Mouse (Mus musculus): Measurements from ENCODE around the gene Ssr2. TPM values are rescaled to one million over a fixed set of nuclear protein-coding genes. Genes with fewer than 3 reads are reported as not detected.

Gene Ssr2
- polyA plus RNA-seq, 1 experiment, result 84.8 TPM

DNA sequence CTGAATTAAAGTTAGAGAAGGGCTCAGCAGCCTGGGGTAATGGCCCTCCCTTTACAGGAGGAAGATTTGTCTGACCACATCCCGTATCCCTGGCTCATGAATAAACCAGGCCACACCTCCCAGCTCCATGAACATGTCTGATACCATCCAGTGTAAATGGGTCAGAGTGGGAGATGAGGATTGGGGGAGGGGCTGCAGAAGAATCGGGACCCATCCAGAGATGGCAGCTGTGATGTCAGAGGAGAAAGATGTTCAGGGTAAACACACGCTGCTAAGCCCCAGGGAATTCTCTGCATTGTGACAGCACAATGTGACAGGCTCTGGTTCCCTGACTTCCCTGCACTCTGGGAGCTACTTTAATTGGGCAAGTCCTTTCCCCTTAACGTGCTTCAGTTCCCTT, 12.2 kb upstream of the Ssr2 start:
- 76% methylated on average over 4 of the region's 4 CpGs for WGBS
- no peak for TF ChIP-seq CTCF (IDR thresholded peaks at IDR 0.05; ENCODE audit: control insufficient read depth, insufficient read depth, low read length)
- no peak for TF ChIP-seq POLR2A (IDR thresholded peaks at IDR 0.05; ENCODE audit: borderline replicate concordance, control insufficient read depth, low read depth, low read length)
- Histone ChIP-seq H3K4me3 (replicated peaks; ENCODE audit: control insufficient read depth, low read depth, low read length) (no peak overlapping the region), H3K4me1 (ENCODE audit: control insufficient read depth, insufficient read depth, low read length) (peaks cover 2% of the 10 kb centered on the region), H3K27ac (ENCODE audit: control insufficient read depth, insufficient read depth, low read depth, low read length, poor library complexity) (no peak overlapping the region)

GRCm38 (mm10) chr3:88563966-88564365, 11.7 kb upstream of the Ssr2 start:
- Histone ChIP-seq H3K27ac (ENCODE audit: control insufficient read depth, insufficient read depth, low read depth, low read length, poor library complexity) (no peak overlapping the region), H3K4me3 (replicated peaks; ENCODE audit: control insufficient read depth, low read depth, low read length) (no peak overlapping the region), H3K4me1 (ENCODE audit: control insufficient read depth, insufficient read depth, low read length) (peaks cover 2% of the 10 kb centered on the region)
- WGBS, result 90% methylated on average over 7 of the region's 7 CpGs
- no peak for TF ChIP-seq POLR2A (IDR thresholded peaks at IDR 0.05; ENCODE audit: borderline replicate concordance, control insufficient read depth, low read depth, low read length)

GRCm38 (mm10) chr3:88566116-88566515, 9.6 kb upstream of the Ssr2 start:
- Histone ChIP-seq H3K4me3 (replicated peaks; ENCODE audit: control insufficient read depth, low read depth, low read length) (no peak overlapping the region), H3K4me1 (ENCODE audit: control insufficient read depth, insufficient read depth, low read length) (peaks cover 2% of the 10 kb centered on the region), H3K27ac (ENCODE audit: control insufficient read depth, insufficient read depth, low read depth, low read length, poor library complexity) (no peak overlapping the region)
- 92% methylated on average over 3 of the region's 3 CpGs for WGBS
- TF ChIP-seq CTCF (IDR thresholded peaks at IDR 0.05; ENCODE audit: control insufficient read depth, insufficient read depth, low read length) (no peak), POLR2A (IDR thresholded peaks at IDR 0.05; ENCODE audit: borderline replicate concordance, control insufficient read depth, low read depth, low read length) (no peak)

DNA sequence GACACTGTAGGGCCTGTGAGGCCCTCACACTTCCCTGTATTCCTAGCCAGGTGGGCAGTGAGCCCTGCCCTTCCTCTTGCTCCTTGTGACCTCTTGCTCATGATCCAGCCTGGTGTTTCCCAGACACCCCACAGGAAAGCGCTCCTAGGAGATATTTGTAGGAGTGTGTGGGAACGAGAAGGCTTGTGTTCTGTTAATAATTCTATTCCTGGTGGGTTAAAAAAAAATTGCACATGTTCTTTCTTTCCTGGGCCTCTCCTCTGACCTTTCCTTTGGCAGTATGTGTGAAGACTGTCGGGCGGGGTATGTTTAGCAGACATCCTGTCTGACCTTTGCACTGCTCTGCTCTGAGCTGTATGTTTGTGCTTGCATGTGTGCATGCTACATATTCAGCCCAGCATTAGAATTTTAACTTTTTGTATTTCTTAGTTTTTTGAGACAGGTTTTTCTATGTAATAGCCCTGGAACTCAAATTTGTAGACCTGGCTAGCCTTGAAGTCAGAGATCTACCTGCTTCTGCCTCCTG, 9.1 kb upstream of the Ssr2 start:
- Histone ChIP-seq H3K27ac (ENCODE audit: control insufficient read depth, insufficient read depth, low read depth, low read length, poor library complexity) (no peak overlapping the region), H3K4me3 (replicated peaks; ENCODE audit: control insufficient read depth, low read depth, low read length) (no peak overlapping the region), H3K4me1 (ENCODE audit: control insufficient read depth, insufficient read depth, low read length) (peaks cover 2% of the 10 kb centered on the region)
- TF ChIP-seq CTCF (IDR thresholded peaks at IDR 0.05; ENCODE audit: control insufficient read depth, insufficient read depth, low read length) (no peak), POLR2A (IDR thresholded peaks at IDR 0.05; ENCODE audit: borderline replicate concordance, control insufficient read depth, low read depth, low read length) (no peak)
- 91% methylated on average over 4 of the region's 4 CpGs for WGBS

DNA sequence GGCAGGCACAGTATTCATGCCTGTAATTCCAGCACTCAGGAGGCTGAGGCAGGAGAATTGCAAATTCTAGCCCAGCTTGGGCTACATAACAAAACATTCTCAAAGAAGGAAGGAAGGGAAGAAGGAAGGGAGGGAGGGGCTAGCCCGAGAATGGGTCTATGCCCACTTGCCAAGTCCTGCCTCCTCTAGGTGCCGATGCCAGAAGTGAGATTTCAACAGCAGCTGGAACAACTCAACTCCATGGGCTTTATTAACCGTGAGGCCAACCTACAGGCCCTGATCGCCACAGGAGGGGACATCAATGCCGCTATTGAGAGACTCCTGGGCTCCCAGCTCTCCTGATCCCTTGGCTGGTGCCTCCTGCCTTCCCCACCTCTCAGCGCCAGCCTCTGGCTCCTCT, 7.8 kb upstream of the Ssr2 start:
- peaks cover 2% of the 10 kb centered on the region for H3K4me1 ChIP-seq (ENCODE audit: control insufficient read depth, insufficient read depth, low read length)
- WGBS, result 61% methylated on average over 6 of the region's 6 CpGs
- no peak overlapping the region for H3K27ac ChIP-seq (ENCODE audit: control insufficient read depth, insufficient read depth, low read depth, low read length, poor library complexity)
- H3K4me3 ChIP-seq (replicated peaks; ENCODE audit: control insufficient read depth, low read depth, low read length), result no peak overlapping the region
- TF ChIP-seq POLR2A (IDR thresholded peaks at IDR 0.05; ENCODE audit: borderline replicate concordance, control insufficient read depth, low read depth, low read length) (no peak), CTCF (IDR thresholded peaks at IDR 0.05; ENCODE audit: control insufficient read depth, insufficient read depth, low read length) (no peak)

DNA sequence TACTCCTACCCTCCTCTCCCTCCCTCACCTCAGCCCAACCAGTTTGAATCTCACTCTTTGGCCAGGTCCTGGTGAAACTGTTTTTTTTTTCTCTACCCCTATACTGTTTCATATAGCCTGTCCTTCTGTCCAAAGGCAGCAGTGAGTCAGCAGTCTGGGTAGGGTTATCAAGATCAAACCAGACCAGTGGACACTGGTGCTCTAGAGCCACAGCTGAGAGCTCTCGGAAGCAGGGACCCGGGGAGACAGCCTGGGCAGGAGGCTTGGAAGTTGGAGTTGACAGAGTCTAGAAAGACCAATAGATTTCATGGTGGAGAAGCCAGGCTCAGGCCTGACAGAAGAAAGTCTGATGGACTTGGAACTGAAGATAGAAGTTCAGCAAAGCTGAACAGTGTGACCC, 7.1 kb upstream of the Ssr2 start:
- no peak for TF ChIP-seq POLR2A (IDR thresholded peaks at IDR 0.05; ENCODE audit: borderline replicate concordance, control insufficient read depth, low read depth, low read length)
- no peak for TF ChIP-seq CTCF (IDR thresholded peaks at IDR 0.05; ENCODE audit: control insufficient read depth, insufficient read depth, low read length)
- H3K4me3 ChIP-seq (replicated peaks; ENCODE audit: control insufficient read depth, low read depth, low read length), result no peak overlapping the region
- H3K27ac ChIP-seq (ENCODE audit: control insufficient read depth, insufficient read depth, low read depth, low read length, poor library complexity), result no peak overlapping the region
- peaks cover 2% of the 10 kb centered on the region for H3K4me1 ChIP-seq (ENCODE audit: control insufficient read depth, insufficient read depth, low read length)
- 80% methylated on average over 2 of the region's 2 CpGs for WGBS

DNA sequence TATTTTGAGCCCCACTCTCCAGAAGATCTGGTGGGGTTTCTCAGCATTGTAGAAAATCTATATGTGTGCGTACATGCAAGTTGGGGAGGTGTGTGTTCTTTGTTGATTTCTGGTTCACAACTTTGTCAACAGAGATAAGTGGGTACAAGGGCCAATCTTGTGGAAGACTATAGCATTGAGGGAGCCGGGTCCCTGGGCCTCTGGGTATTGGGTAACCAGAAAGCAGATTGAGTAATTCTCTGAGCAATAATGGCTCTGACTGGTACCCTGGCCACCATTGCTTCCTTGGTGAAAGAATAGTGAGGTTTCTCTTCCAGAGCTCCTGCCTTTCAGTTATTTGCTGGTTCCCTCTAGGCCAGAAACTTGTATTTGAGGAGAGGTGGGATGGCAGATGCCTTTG, 6.6 kb upstream of the Ssr2 start:
- Histone ChIP-seq H3K4me1 (ENCODE audit: control insufficient read depth, insufficient read depth, low read length) (peaks cover 2% of the 10 kb centered on the region), H3K4me3 (replicated peaks; ENCODE audit: control insufficient read depth, low read depth, low read length) (no peak overlapping the region), H3K27ac (ENCODE audit: control insufficient read depth, insufficient read depth, low read depth, low read length, poor library complexity) (no peak overlapping the region)
- 68% methylated on average over 2 of the region's 2 CpGs for WGBS
- no peak for TF ChIP-seq POLR2A (IDR thresholded peaks at IDR 0.05; ENCODE audit: borderline replicate concordance, control insufficient read depth, low read depth, low read length)
- TF ChIP-seq CTCF (IDR thresholded peaks at IDR 0.05; ENCODE audit: control insufficient read depth, insufficient read depth, low read length), result no peak

DNA sequence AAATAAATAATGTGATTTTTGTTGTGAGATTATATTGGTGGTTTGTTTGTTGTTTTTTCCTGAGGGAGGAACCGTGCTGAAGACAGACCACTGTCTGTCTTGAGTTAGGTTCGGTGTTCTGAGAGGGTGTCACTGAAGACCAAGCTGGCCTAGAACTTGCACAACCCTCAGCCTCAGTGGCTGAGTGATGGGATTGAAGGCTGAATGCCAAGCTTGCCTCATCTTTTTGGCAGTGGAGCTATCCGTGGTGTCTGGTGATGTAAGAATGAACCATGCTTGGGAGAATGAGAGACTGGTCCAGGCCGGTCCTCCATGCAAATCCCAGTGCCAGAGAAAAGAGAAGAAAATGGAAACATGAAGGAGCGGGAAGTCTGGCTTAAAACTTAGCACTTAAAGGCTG, 6.0 kb upstream of the Ssr2 start:
- H3K27ac ChIP-seq (ENCODE audit: control insufficient read depth, insufficient read depth, low read depth, low read length, poor library complexity), result no peak overlapping the region
- WGBS, result 65% methylated on average over 5 of the region's 5 CpGs
- TF ChIP-seq CTCF (IDR thresholded peaks at IDR 0.05; ENCODE audit: control insufficient read depth, insufficient read depth, low read length), result no peak
- TF ChIP-seq POLR2A (IDR thresholded peaks at IDR 0.05; ENCODE audit: borderline replicate concordance, control insufficient read depth, low read depth, low read length), result no peak
- no peak overlapping the region for H3K4me3 ChIP-seq (replicated peaks; ENCODE audit: control insufficient read depth, low read depth, low read length)
- H3K4me1 ChIP-seq (ENCODE audit: control insufficient read depth, insufficient read depth, low read length), result peaks cover 2% of the 10 kb centered on the region

DNA sequence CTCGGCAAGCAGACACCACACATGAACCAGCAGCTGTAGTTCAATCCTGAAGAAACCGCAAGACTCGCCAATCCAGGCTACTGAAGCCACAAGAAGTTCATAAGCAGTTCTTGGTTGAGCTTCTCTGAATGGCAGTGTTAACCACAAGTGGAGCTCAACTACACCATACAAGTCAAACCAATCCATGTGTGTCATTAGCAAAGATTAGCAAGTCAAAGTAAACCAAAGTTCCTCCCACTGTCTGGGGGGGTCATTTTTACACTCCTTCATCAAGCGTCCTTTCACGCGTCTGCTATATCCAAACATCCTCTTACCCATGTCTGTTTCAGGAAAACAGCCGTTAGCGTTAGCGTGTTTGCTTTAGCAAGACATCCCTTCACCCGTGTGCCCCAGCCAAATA, 5.3 kb upstream of the Ssr2 start:
- TF ChIP-seq CTCF (IDR thresholded peaks at IDR 0.05; ENCODE audit: control insufficient read depth, insufficient read depth, low read length), result no peak
- no peak for TF ChIP-seq POLR2A (IDR thresholded peaks at IDR 0.05; ENCODE audit: borderline replicate concordance, control insufficient read depth, low read depth, low read length)
- Histone ChIP-seq H3K4me1 (ENCODE audit: control insufficient read depth, insufficient read depth, low read length) (peaks cover 2% of the 10 kb centered on the region), H3K27ac (ENCODE audit: control insufficient read depth, insufficient read depth, low read depth, low read length, poor library complexity) (no peak overlapping the region), H3K4me3 (replicated peaks; ENCODE audit: control insufficient read depth, low read depth, low read length) (no peak overlapping the region)
- 89% methylated on average over 10 of the region's 10 CpGs for WGBS

Measured in bone marrow, adult 2 months (tissue).